Mouse (Mus musculus) stomach, embryonic 16.5 days (tissue): ENCODE measurements around the gene Gm28308. TPM values are rescaled to one million over a fixed set of nuclear protein-coding genes. Genes with fewer than 3 reads are reported as not detected.

Source experiments
- ATAC-seq: fragments of 200-750 bp; cut with Nextera tagmentation; 2 replicates; pipeline ENCODE4 v1.8.0; 2017; ENCODE audit warnings: moderate number of reproducible peaks, moderate TSS enrichment; ENCODE audit not compliant: insufficient read depth, low FRiP score
- H3K27ac ChIP-seq: fragments of 300-500 bp; sonication (generic); 2 replicates; pipeline ENCODE4 v1.5.1; 2014; ENCODE audit warnings: low read length
- H3K27me3 ChIP-seq: fragments of 300-500 bp; sonication (generic); 2 replicates; pipeline ENCODE4 v1.6.1; 2014; ENCODE audit warnings: low read length, control low read depth, mixed read lengths; ENCODE audit not compliant: control insufficient read depth, insufficient read depth
- H3K36me3 ChIP-seq: fragments of 300-500 bp; sonication (generic); 2 replicates; pipeline ENCODE4 v1.6.1; 2014; ENCODE audit warnings: low read length; ENCODE audit not compliant: control insufficient read depth, insufficient read depth
- H3K4me1 ChIP-seq: fragments of 300-500 bp; sonication (generic); 2 replicates; pipeline ENCODE4 v1.6.1; 2014; ENCODE audit warnings: low read length, control low read depth, mixed read lengths; ENCODE audit not compliant: control insufficient read depth, insufficient read depth
- H3K4me2 ChIP-seq: fragments of 300-500 bp; sonication (generic); 2 replicates; pipeline ENCODE4 v1.6.1; 2014; ENCODE audit warnings: low read depth, low read length, mixed read lengths
- H3K4me3 ChIP-seq: fragments of 300-500 bp; sonication (generic); replicated peaks from 2 replicates; pipeline ENCODE4 v1.5.1; 2014; ENCODE audit warnings: mild to moderate bottlenecking, low read length
- H3K9ac ChIP-seq: fragments of 300-500 bp; sonication (generic); 2 replicates; pipeline ENCODE4 v1.6.1; 2014; ENCODE audit warnings: low read length
- H3K9me3 ChIP-seq: fragments of 300-500 bp; sonication (generic); replicated peaks from 2 replicates; pipeline ENCODE4 v1.6.1; 2016; ENCODE audit warnings: low read length, control low read depth; ENCODE audit not compliant: control insufficient read depth
- WGBS: fragments of 180-500 bp; shearing (Covaris S2); extraction: QIAGEN DNeasy Blood & Tissue Kit; methylation state at CpG from one replicate; pipeline ENCODE4 v1.1.7; 2014; 5-methylcytosine and 5-hydroxymethylcytosine counted together
- polyA plus RNA-seq: library from polyadenylated mRNA; unstranded; fragments of >200 nt; fragmentation: Nextera tagmentation; extraction: Ambion mirVana; gene quantifications from 2 replicates; pipeline ENCODE4 v1.2.1, GENCODE M21; 2015

Gene Gm28308
- polyA plus RNA-seq, 1 experiment from 2014 or later: not detected

DNA sequence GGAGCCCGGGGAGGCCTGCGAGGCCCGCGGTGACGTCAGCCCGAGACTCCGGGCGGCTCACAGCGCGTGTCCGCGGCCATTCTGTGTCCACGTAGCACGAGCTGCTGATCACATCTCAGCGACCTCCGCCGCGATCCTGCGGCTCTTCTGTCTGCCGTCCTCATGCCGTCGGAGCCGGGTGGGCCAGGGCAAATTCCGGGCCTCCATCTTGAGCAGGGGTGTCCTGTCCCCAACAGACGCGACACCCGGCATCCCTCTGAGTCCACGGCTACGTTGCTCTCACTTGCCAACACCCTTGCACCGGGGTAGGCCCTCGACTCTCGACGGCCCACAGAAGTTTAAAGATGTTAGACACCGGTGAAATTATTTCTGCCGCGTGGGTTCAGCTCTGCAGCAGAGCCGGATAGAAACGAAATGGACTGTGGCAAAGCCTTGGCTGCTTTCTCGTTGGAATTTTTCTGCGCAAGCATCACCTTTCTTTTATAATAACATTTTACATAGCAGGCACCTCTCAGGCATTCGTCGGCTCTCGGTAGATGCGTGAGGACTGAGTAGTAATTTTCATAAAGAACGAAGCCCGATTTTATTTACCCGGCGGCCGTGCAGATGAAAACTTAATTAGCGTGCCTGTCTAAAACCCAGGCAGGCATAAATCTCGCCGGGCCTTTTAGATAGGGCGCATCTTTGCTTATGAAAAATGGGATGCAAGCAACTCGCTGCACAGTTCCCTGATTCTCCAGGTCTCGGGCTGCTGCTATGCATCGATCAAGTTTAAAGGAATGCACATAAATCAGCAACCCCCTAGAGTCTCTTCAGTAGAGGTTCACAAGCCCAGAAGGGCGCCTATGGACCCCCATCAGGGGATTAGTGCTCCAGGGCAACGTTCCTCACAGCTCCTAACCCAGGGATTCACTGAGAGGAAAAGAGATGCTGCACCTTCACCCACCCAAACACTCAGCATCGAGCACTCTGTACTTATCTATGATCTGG, 40.7 kb upstream of the Gm28308 start:
- Histone ChIP-seq H3K9ac (no peak overlapping the region), H3K27me3 (peaks cover 74% of the 10 kb centered on the region), H3K4me3 (0 out of 2 replicates have a peak overlapping the region, but pooled peaks have one; percentile 3), H3K36me3 (no peaks in the 10 kb centered on the region), H3K27ac (no peak overlapping the region), H3K4me1 (no peaks in the 10 kb centered on the region), H3K4me2 (no peak overlapping the region), H3K9me3 (no peaks in the 10 kb centered on the region)
- no peak for ATAC-seq
- 2% methylated on average over 59 of the region's 59 CpGs for WGBS

- peaks cover 75% of the 10 kb centered on the region for H3K27me3 ChIP-seq
- H3K4me2 ChIP-seq: no peak overlapping the region
- ATAC-seq: no peak
- no peaks in the 10 kb centered on the region for H3K36me3 ChIP-seq
- H3K27ac ChIP-seq: no peak overlapping the region
- no peaks in the 10 kb centered on the region for H3K9me3 ChIP-seq
- H3K4me3 ChIP-seq: no peak overlapping the region
- 3% methylated on average over 35 of the region's 35 CpGs for WGBS
- H3K4me1 ChIP-seq: no peaks in the 10 kb centered on the region
- H3K9ac ChIP-seq: no peak overlapping the region
Measured at GRCm38 (mm10) chr6:52252775-52253376, 39.7 kb upstream of the Gm28308 start.

- H3K36me3 ChIP-seq: no peaks in the 10 kb centered on the region
Measured at GRCm38 (mm10) chr6:52252016-52252774, 39.1 kb upstream of the Gm28308 start.

DNA sequence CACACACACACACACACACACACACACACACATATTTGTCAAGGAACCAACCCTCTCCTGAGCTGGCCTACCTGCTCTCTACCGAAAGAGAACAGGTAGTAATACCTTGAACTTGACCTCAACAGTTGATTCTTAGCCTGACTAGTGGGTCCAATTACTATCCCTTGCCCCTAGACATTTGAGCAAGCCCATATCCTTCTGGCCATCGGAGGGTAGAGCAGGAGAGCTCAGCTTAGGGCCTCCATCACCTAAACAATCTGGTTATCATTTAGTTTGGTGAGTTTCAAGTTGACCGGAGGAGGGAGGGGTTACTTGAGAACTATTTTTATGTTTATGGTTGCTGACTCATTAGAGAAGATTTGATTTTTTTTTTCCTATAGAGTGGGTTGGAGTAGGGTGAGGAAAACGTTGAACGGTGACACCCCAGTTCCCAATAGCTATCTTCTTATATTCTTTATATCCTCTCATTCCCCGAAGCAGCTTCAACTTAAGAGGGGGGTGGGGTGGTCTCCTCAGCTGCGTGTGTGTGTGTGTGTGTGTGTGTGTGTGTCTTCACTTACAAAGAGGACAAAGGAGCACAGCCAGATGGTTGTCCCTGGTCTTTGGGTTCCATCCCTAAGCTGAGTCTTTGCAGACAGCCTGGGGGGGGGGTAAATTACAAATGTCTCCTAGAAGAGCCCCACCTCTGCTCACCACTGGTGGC, 38.2 kb upstream of the Gm28308 start:
- Histone ChIP-seq H3K27ac (no peak overlapping the region), H3K9me3 (no peaks in the 10 kb centered on the region), H3K4me3 (no peak overlapping the region), H3K4me2 (no peak overlapping the region), H3K9ac (no peak overlapping the region), H3K36me3 (no peaks in the 10 kb centered on the region), H3K4me1 (no peaks in the 10 kb centered on the region), H3K27me3 (peaks cover 79% of the 10 kb centered on the region)
- WGBS: 10% methylated on average over 7 of the region's 7 CpGs
- no peak for ATAC-seq

More at GRCm38 (mm10) chr6:52252016-52252774, 39.1 kb upstream of the Gm28308 start:
- Histone ChIP-seq H3K9me3 (no peaks in the 10 kb centered on the region), H3K27ac (no peak overlapping the region), H3K4me1 (no peaks in the 10 kb centered on the region), H3K9ac (no peak overlapping the region), H3K4me3 (no peak overlapping the region), H3K4me2 (no peak overlapping the region), H3K27me3 (peaks cover 77% of the 10 kb centered on the region)
- no peak for ATAC-seq
- 4% methylated on average over 24 of the region's 24 CpGs for WGBS

GRCm38 (mm10) chr6:52249826-52250225, 36.7 kb upstream of the Gm28308 start:
- Histone ChIP-seq H3K27ac (no peak overlapping the region), H3K9ac (no peak overlapping the region), H3K4me2 (no peak overlapping the region), H3K4me3 (no peak overlapping the region), H3K36me3 (no peaks in the 10 kb centered on the region), H3K4me1 (peaks cover 5% of the 10 kb centered on the region; the same call in 1 of the 2 replicates), H3K9me3 (no peaks in the 10 kb centered on the region), H3K27me3 (peaks cover 82% of the 10 kb centered on the region)
- 3% methylated on average over 4 of the region's 4 CpGs for whole genome bisulfite sequencing
- no peak for ATAC-seq

DNA sequence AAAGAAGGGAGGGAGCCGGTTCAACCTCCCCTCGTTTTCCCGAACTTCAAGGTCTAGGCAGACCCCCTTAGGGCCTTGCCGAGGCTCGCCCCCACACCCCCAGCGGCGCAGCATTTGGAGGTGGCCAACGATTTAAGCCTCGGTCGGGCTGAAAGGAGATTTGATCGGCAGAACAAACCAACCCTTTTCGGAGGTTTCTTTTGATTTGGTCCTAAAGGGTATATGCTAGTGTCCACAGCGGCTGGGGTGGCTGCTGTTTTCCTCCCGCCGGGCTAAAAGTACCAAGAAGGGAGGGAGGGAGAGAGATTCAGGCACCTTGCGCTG, 36.2 kb upstream of the Gm28308 start:
- no peaks in the 10 kb centered on the region for H3K9me3 ChIP-seq
- no peak overlapping the region for H3K4me3 ChIP-seq
- 1% methylated on average over 16 of the region's 16 CpGs for WGBS
- no peaks in the 10 kb centered on the region for H3K36me3 ChIP-seq
- peaks cover 85% of the 10 kb centered on the region for H3K27me3 ChIP-seq
- H3K4me1 ChIP-seq: peaks cover 5% of the 10 kb centered on the region; the same call in 1 of the 2 replicates
- H3K27ac ChIP-seq: no peak overlapping the region
- no peak overlapping the region for H3K9ac ChIP-seq
- H3K4me2 ChIP-seq: no peak overlapping the region
- ATAC-seq: no peak

DNA sequence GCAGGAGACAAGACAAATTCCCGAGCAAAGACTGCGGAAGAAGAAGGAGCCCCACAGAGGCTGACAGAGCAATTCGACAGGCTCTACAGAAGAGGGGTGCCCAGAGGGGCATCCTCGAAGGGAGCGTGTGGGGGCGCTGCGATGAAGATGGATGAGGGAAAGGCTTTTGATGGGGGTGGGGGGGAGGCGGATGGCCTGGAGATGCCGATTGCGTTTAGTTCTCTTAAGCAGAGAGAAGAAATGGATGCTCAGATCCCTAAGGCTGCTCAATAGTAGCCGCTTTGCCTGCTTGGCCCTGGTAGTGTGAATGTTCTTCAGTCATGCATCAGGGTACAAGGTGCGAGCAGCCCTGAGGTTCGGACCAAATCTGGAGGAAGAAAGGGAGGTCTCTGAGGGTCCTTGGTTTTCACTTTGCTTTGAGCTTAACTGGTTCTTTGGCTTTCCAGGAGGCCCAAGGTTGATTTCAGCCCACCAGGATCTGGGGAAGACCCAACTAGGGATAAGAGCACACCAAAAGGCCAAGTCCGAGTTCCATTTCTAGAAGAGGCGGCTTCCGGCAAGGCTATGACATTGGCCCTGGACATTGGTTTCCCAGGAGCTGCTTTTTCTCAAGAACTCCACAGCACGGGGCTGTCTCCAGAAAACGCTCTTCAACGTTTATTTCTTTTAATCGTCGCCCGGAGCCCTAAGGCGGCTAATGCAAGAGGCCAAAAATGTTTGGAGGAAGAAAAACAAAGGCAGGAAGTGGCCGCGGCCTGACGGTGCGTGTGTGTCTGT, 35.7 kb upstream of the Gm28308 start:
- H3K4me3 ChIP-seq: no peak overlapping the region

More for the DNA sequence above, 35.7 kb upstream of the Gm28308 start:
- H3K4me1 ChIP-seq: peaks cover 5% of the 10 kb centered on the region; the same call in 1 of the 2 replicates
- WGBS: 3% methylated on average over 27 of the region's 27 CpGs
- no peaks in the 10 kb centered on the region for H3K36me3 ChIP-seq
- no peak for ATAC-seq
- no peak overlapping the region for H3K9ac ChIP-seq
- H3K27ac ChIP-seq: no peak overlapping the region
- H3K4me2 ChIP-seq: no peak overlapping the region
- no peaks in the 10 kb centered on the region for H3K9me3 ChIP-seq
- H3K27me3 ChIP-seq: peaks cover 86% of the 10 kb centered on the region
